Mouse (Mus musculus) midbrain, embryonic 15.5 days (tissue): Measurements from ENCODE around the gene Ggta1. TPM values are rescaled to one million over a fixed set of nuclear protein-coding genes. Genes with fewer than 3 reads are reported as not detected.

Experiments
- ATAC-seq: fragments of 200-750 bp; cut with Nextera tagmentation; replicated peaks from 2 replicates; pipeline ENCODE4 v1.8.0; 2017; ENCODE audit warnings: moderate TSS enrichment
- H3K27ac ChIP-seq: fragments of 300-500 bp; sonication (generic); 2 replicates; pipeline ENCODE4 v1.5.1; 2015; ENCODE audit warnings: mild to moderate bottlenecking, inconsistent platforms
- H3K27me3 ChIP-seq: fragments of 300-500 bp; sonication (generic); replicated peaks from 2 replicates; pipeline ENCODE4 v1.6.1; 2015; ENCODE audit warnings: inconsistent platforms
- H3K36me3 ChIP-seq: fragments of 300-500 bp; sonication (generic); replicated peaks from 2 replicates; pipeline ENCODE4 v1.6.1; 2015; ENCODE audit warnings: inconsistent platforms
- H3K4me1 ChIP-seq: fragments of 300-500 bp; sonication (generic); 2 replicates; pipeline ENCODE4 v1.6.1; 2015; ENCODE audit warnings: inconsistent platforms
- H3K4me2 ChIP-seq: fragments of 300-500 bp; sonication (generic); 2 replicates; pipeline ENCODE4 v1.6.1; 2015; ENCODE audit warnings: inconsistent platforms, mild to moderate bottlenecking, moderate library complexity
- H3K4me3 ChIP-seq: fragments of 300-500 bp; sonication (generic); 2 replicates; pipeline ENCODE4 v1.5.1; 2015; ENCODE audit warnings: mild to moderate bottlenecking, inconsistent platforms
- H3K9ac ChIP-seq: fragments of 300-500 bp; sonication (generic); 2 replicates; pipeline ENCODE4 v1.6.1; 2015; ENCODE audit warnings: mild to moderate bottlenecking, inconsistent platforms
- H3K9me3 ChIP-seq: fragments of 300-500 bp; sonication (generic); 2 replicates; pipeline ENCODE4 v1.6.1; 2016; ENCODE audit warnings: inconsistent platforms
- WGBS: fragments of 180-500 bp; shearing (Covaris S2); methylation state at CpG from one replicate; pipeline ENCODE4 v1.1.7; 2015; ENCODE audit warnings: mixed read lengths; 5-methylcytosine and 5-hydroxymethylcytosine counted together
- polyA plus RNA-seq: library from polyadenylated mRNA; unstranded; fragments of >200 nt; fragmentation: Nextera tagmentation; extraction: Ambion mirVana; gene quantifications from 2 replicates; pipeline ENCODE4 v1.2.1, GENCODE M21; 2015

Gene Ggta1
- polyA plus RNA-seq, 1 experiment from 2014 or later, result 6.3 TPM

DNA sequence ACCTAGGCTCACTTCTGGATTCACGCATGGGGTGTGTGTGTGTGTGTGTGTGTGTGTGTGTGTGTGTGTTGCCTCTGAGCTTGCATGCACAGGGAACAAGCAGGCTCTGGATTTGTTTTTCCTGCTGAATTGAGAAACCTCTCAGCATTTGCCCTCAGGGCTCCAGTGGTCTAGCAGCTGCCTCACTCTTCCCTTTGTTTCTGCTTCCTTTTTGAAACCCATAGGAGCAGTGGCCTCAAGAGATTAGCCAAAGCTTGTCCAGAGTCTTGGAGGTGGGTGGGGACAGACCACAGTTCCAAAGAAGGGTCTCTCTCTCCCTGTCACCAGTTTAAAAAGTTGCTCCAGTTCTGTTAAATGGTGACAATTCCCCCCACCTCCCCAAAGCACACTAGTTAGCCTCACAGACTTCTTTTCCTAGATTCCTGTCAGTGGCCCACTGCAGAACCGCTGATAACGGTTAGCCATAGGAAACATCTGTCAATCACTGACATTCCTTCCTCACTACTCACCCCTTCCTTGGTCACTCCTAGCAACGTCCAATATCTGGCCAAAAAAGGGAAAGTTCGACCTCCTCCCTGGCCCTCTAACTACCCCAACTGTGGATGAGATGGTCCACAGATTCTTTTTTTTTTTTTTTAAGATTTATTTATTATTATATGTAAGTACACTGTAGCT, 24.1 kb upstream of the Ggta1 start:
- Histone ChIP-seq H3K27me3 (no peaks in the 10 kb centered on the region), H3K36me3 (no peaks in the 10 kb centered on the region), H3K27ac (no peak overlapping the region), H3K4me3 (no peak overlapping the region), H3K4me1 (0 out of 2 replicates have a peak, but pooled peaks cover 5% of the 10 kb centered on the region), H3K9me3 (no peaks in the 10 kb centered on the region), H3K9ac (no peak overlapping the region), H3K4me2 (no peak overlapping the region)
- ATAC-seq, result no peak
- 23% methylated on average over 5 of the region's 5 CpGs for WGBS

- no peaks in the 10 kb centered on the region for H3K9me3 ChIP-seq
- no peak overlapping the region for H3K27ac ChIP-seq
- ATAC-seq, result no peak
- 82% methylated on average over 3 of the region's 3 CpGs for WGBS
- no peak overlapping the region for H3K9ac ChIP-seq
- H3K4me2 ChIP-seq, result no peak overlapping the region
- H3K4me3 ChIP-seq, result no peak overlapping the region
- H3K27me3 ChIP-seq, result no peaks in the 10 kb centered on the region
- H3K36me3 ChIP-seq, result no peaks in the 10 kb centered on the region
- H3K4me1 ChIP-seq, result no peaks in the 10 kb centered on the region
Observed at GRCm38 (mm10) chr2:35484102-35484501, 21.1 kb upstream of the Ggta1 start.

DNA sequence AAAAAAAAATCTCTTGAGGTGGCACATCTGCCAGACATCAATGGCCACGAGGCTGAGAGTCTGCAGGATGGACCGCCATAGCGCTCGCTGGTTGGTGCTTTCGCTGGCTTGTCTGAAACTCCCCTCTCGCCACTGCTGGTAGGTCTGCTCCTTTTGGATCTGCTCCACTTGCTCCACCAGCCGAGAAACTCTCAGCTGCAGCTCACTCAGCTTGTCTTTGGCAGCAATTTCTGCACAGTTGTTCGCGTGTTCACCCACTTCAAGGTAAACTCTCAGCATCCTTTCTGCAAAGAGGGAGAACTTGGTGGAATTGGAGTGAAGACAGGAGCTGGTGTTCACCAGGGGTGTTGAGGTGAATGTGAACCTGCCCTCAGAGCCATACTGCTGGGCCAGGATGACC, 20.4 kb upstream of the Ggta1 start:
- no peak overlapping the region for H3K4me3 ChIP-seq
- H3K4me2 ChIP-seq, result no peak overlapping the region
- H3K36me3 ChIP-seq, result no peaks in the 10 kb centered on the region
- no peak overlapping the region for H3K9ac ChIP-seq
- H3K9me3 ChIP-seq, result no peaks in the 10 kb centered on the region
- no peaks in the 10 kb centered on the region for H3K4me1 ChIP-seq
- no peak for ATAC-seq
- 90% methylated on average over 9 of the region's 9 CpGs for WGBS
- H3K27ac ChIP-seq, result no peak overlapping the region
- H3K27me3 ChIP-seq, result no peaks in the 10 kb centered on the region

DNA sequence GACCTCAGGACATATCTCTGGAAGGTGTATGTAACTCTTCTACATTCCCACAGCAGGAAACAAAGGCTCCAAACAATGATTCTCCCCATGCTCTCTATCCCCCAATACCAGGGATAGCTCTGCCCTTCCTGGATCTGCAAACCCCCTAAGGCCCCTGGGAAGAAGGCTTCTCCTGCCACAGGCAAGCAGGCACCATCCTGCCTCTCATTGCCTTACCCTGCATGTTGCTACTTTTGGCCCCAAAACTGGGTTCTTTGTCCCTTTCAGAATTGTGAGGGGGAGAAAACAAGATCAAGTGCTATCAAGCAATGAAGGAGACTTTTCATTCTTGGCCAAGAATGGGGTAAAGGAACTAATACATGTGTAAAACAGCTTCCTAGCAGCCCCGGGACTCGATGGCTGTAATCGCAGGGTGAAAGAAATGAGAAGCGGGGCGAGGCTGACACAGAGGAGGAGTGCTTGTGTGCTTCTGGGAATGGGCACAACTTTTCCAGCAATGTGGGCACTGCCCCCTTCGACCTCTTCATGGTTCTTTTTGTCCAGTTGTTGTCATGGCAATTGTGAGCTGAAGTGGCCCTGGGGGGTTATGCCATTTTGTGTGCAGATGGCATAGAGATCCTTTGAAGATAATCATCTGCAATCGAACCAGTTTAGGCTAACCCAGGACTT, 18.4 kb upstream of the Ggta1 start:
- WGBS, result 41% methylated on average over 7 of the region's 7 CpGs
- no peaks in the 10 kb centered on the region for H3K4me1 ChIP-seq
- H3K27me3 ChIP-seq, result no peaks in the 10 kb centered on the region
- no peak overlapping the region for H3K27ac ChIP-seq
- no peak overlapping the region for H3K4me2 ChIP-seq
- no peak overlapping the region for H3K9ac ChIP-seq
- H3K4me3 ChIP-seq, result no peak overlapping the region
- no peaks in the 10 kb centered on the region for H3K9me3 ChIP-seq
- no peak; the same call in 1 of the 2 replicates for ATAC-seq
- no peaks in the 10 kb centered on the region for H3K36me3 ChIP-seq

- no peak for ATAC-seq
- H3K27me3 ChIP-seq, result no peaks in the 10 kb centered on the region
- no peak overlapping the region for H3K27ac ChIP-seq
- 32% methylated on average over 3 of the region's 3 CpGs for WGBS
- H3K9me3 ChIP-seq, result no peaks in the 10 kb centered on the region
- H3K4me1 ChIP-seq, result no peaks in the 10 kb centered on the region
- H3K9ac ChIP-seq, result no peak overlapping the region
- H3K4me3 ChIP-seq, result no peak overlapping the region
- no peaks in the 10 kb centered on the region for H3K36me3 ChIP-seq
- H3K4me2 ChIP-seq, result no peak overlapping the region
Observed at GRCm38 (mm10) chr2:35480073-35480472, 17.0 kb upstream of the Ggta1 start.

DNA sequence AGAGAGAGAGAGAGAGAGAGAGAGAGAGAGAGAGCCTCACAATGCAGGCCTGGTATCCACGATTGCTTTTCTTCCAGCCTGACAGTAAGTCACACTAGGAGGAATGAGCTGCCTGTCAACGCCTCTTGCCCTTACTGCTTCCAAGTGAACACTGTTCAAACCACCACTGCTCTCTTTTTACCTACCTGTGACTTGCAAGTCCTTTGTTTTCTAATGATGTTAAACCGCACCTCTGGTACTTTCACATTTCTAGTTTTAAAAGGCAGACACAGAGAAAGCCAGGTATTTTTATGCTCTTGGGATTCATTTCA, 15.7 kb upstream of the Ggta1 start:
- Histone ChIP-seq H3K36me3 (no peaks in the 10 kb centered on the region), H3K27ac (no peak overlapping the region), H3K9me3 (no peaks in the 10 kb centered on the region), H3K27me3 (no peaks in the 10 kb centered on the region), H3K4me1 (no peaks in the 10 kb centered on the region), H3K4me3 (no peak overlapping the region), H3K4me2 (no peak overlapping the region), H3K9ac (no peak overlapping the region)
- 66% methylated on average over 3 of the region's 3 CpGs for WGBS
- ATAC-seq, result no peak

DNA sequence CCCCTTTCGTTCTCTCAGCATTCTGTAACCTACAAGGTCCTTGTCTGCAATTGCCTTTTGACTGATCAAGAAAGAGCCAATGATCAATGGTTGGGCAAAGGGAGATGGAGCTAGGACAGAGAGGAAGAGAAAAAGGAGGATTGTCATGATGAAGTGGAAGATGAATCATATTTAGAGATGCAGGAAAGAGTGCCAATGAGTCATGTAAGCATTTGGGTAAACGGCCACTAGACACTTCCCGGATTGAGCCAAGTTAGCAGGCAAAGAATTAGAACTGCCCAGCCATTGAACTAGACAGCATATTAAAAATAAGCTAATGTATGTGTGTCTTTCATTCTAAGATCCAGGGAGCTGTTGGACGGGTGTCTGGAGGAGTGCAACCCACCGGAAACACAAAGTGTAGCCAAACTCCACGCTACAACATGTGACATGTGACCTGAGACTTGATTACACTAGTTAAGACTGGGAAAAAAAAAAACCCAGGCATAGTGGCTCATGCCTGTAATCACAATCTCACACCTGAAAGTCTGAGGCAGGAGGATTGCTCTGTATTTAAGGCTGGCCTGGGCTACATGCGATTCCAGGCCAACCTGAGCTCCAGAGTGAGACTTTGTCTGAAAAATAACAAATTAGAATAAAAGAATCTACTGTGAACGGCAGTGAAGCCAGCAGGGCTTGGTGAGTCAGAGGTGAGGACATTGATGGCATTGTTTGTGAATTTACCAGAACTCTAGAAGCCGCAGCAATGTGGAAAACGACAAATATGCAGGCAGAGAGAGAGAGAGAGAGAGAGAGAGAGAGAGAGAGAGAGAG, 15.2 kb upstream of the Ggta1 start:
- Histone ChIP-seq H3K27ac (no peak overlapping the region), H3K9ac (no peak overlapping the region), H3K9me3 (no peaks in the 10 kb centered on the region), H3K4me2 (no peak overlapping the region), H3K4me1 (no peaks in the 10 kb centered on the region), H3K36me3 (no peaks in the 10 kb centered on the region), H3K4me3 (no peak overlapping the region), H3K27me3 (no peaks in the 10 kb centered on the region)
- 86% methylated on average over 10 of the region's 10 CpGs for WGBS
- ATAC-seq, result no peak

GRCm38 (mm10) chr2:35477321-35477720, 14.3 kb upstream of the Ggta1 start:
- 88% methylated on average over 6 of the region's 6 CpGs for WGBS
- no peak overlapping the region for H3K27ac ChIP-seq
- H3K4me1 ChIP-seq, result no peaks in the 10 kb centered on the region

GRCm38 (mm10) chr2:35474916-35475315, 11.9 kb upstream of the Ggta1 start:
- Histone ChIP-seq H3K36me3 (no peaks in the 10 kb centered on the region), H3K9ac (no peak overlapping the region), H3K4me2 (no peak overlapping the region), H3K27ac (no peak overlapping the region), H3K27me3 (no peaks in the 10 kb centered on the region), H3K4me3 (no peak overlapping the region), H3K9me3 (no peaks in the 10 kb centered on the region), H3K4me1 (no peaks in the 10 kb centered on the region)
- 90% methylated on average over 1 of the region's 1 CpGs for WGBS
- ATAC-seq, result no peak

More at GRCm38 (mm10) chr2:35477321-35477720, 14.3 kb upstream of the Ggta1 start:
- H3K27me3 ChIP-seq, result no peaks in the 10 kb centered on the region
- H3K9me3 ChIP-seq, result no peaks in the 10 kb centered on the region
- H3K36me3 ChIP-seq, result no peaks in the 10 kb centered on the region
- no peak for ATAC-seq
- no peak overlapping the region for H3K4me2 ChIP-seq
- H3K4me3 ChIP-seq, result no peak overlapping the region
- H3K9ac ChIP-seq, result no peak overlapping the region

DNA sequence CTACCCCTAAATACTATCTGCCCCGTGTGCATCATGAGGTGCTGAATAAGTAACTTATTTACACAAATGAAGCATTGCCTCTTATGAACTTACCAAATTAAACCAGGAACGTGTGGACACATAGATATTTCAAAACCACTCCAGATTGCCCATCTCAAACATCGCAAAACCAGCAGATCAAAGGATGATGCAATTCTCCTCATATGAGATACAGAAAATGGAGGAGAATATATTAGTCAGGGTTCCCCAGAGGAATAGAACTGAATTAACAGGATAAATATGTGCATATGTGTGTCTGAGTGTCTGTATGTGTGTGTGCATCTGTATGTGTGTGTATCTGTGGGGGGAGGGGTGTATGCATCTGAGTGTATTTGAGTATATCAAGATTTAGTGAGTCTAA, 6.2 kb upstream of the Ggta1 start:
- Histone ChIP-seq H3K4me1 (no peaks in the 10 kb centered on the region), H3K27ac (no peak overlapping the region), H3K9ac (no peak overlapping the region), H3K4me2 (no peak overlapping the region), H3K36me3 (no peaks in the 10 kb centered on the region), H3K27me3 (no peaks in the 10 kb centered on the region), H3K9me3 (no peaks in the 10 kb centered on the region), H3K4me3 (no peak overlapping the region)
- no peak for ATAC-seq
- 82% methylated on average over 3 of the region's 3 CpGs for WGBS

GRCm38 (mm10) chr2:35468276-35468675, 5.2 kb upstream of the Ggta1 start:
- Histone ChIP-seq H3K4me3 (no peak overlapping the region), H3K27ac (no peak overlapping the region), H3K9ac (no peak overlapping the region), H3K36me3 (no peaks in the 10 kb centered on the region), H3K4me1 (no peaks in the 10 kb centered on the region), H3K9me3 (no peaks in the 10 kb centered on the region), H3K27me3 (no peaks in the 10 kb centered on the region), H3K4me2 (no peak overlapping the region)
- no peak for ATAC-seq
- 81% methylated on average over 2 of the region's 2 CpGs for WGBS

GRCm38 (mm10) chr2:35467855-35468254, 4.8 kb upstream of the Ggta1 start:
- H3K9me3 ChIP-seq, result no peaks in the 10 kb centered on the region
- peaks cover 2% of the 10 kb centered on the region for H3K4me1 ChIP-seq
- no peak for ATAC-seq
- 85% methylated on average over 3 of the region's 3 CpGs for WGBS
- H3K27me3 ChIP-seq, result no peaks in the 10 kb centered on the region; the same call in 1 of the 2 replicates
- no peak overlapping the region for H3K27ac ChIP-seq
- H3K4me2 ChIP-seq, result no peak overlapping the region
- no peak overlapping the region for H3K4me3 ChIP-seq
- no peak overlapping the region for H3K9ac ChIP-seq
- H3K36me3 ChIP-seq, result no peaks in the 10 kb centered on the region
